Mouse (Mus musculus) lung, adult 2 months (tissue): ENCODE data around the gene Apom. TPM values are rescaled to one million over a fixed set of nuclear protein-coding genes. Genes with fewer than 3 reads are reported as not detected.
A peak's percentile ranks its signal among the peaks of the same experiment; 100 is the strongest.

ENCODE experiments used
- DNase-seq: peaks from one replicate; pipeline ENCODE4 v3.0.0; 2022
- H3K4me1 ChIP-seq: fragments of 200-500 bp; 2 replicates; pipeline ENCODE4 v1.6.1; 2011; ENCODE audit warnings: low read length; ENCODE audit not compliant: control insufficient read depth, insufficient read depth
- H3K4me3 ChIP-seq: fragments of 200-500 bp; replicated peaks from 2 replicates; pipeline ENCODE3; 2011; ENCODE audit warnings: low read depth, mild to moderate bottlenecking, control low read depth, low read length; ENCODE audit errors: extremely low read depth
- CTCF ChIP-seq: fragments of 200-500 bp; IDR thresholded peaks from 2 replicates; pipeline ENCODE4 v1.5.1; 2011; ENCODE audit warnings: mild to moderate bottlenecking, low read length, control low read depth; ENCODE audit not compliant: insufficient read depth
- POLR2A ChIP-seq: fragments of 200-500 bp; IDR thresholded peaks from 2 replicates; pipeline ENCODE4 v1.6.1; 2011; ENCODE audit warnings: low read depth, mild to moderate bottlenecking, control low read depth, low read length, borderline replicate concordance; ENCODE audit errors: extremely low read depth
- WGBS: fragments of 180-500 bp; shearing (Covaris S2); methylation state at CpG from one replicate; pipeline ENCODE4 v1.1.7; 2018; 5-methylcytosine and 5-hydroxymethylcytosine counted together
- polyA plus RNA-seq: library from polyadenylated mRNA; depleted of rRNA; stranded (reverse); fragments of >200 nt; gene quantifications from 2 replicates; pipeline ENCODE4 v1.2.3, GENCODE M21; 2012; rRNA removed

Apom gene
- 0.12 TPM in 1 of 2 replicates, not detected in the other for polyA plus RNA-seq

DNA sequence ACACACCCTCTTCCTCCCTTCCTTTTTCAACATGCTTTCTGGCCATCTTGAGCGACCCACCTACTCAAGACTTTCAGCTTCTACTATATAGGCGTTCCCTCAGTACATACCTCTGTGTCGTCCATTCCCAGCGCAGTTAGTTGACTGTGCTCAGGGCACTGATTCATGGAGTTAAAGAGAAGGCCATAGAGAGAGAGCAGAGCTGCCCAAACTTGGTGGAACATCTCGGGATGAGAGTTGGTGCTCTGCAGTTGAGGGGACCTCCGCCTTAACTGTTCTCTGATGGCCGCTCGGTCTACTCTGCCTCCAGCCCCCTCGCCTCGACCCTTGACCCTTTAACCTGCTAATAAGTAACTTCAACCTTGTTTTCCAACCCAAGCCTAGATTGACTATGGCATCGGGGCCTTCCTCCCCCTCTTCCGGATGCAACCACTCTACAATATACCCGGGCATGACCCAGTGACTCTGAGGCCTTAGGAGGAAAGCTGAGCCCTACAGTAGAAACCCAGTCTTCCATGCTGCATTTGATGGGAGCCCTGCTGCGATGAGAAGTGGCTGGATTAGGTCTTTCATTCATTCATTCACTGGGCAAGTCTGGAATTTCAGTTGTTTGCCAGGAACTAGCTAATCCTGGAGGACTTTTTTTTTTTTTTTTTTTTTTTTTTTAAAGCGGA is at the start of gene Apom:
Gene Apom, minus strand, starts transcription at position 551 of the 674 bp plus-strand sequence.
- TF ChIP-seq POLR2A (no peak), CTCF (no peak)
- H3K4me3 ChIP-seq, result no peak within 1 kb of the TSS
- 78% methylated on average over 15 of the region's 15 CpGs for WGBS
- peaks cover 16% of the 10 kb centered on the region for H3K4me1 ChIP-seq
- no peak for DNase-seq

DNA sequence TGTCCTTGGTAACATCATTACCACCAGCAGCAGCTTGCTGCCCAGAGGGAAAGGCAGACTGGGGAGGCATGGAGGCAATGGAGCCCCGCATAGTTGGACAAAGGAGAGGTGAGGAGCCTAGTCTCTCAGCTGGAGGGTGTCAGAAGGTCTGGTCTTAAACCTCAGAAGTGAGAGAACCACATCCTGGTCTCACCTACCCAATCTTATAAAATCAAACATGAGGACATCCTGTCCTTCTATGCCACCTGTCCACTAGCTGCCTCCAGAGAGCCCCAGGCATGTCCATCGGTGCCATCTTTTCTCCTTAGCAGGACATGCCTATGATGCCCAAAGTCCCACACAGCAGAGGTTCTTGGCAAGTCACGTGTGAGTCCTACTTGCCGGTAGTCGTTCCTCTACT is 48.2 kb upstream of the Apom start:
- no peak for DNase-seq
- TF ChIP-seq CTCF, result no peak
- no peak for TF ChIP-seq POLR2A
- WGBS, result 75% methylated on average over 5 of the region's 5 CpGs
- Histone ChIP-seq H3K4me1 (no peaks in the 10 kb centered on the region), H3K4me3 (no peak overlapping the region)

GRCm38 (mm10) chr17:35178528-35178927 is 46.7 kb upstream of the Apom start:
- DNase-seq, result peak; percentile 80
- Histone ChIP-seq H3K4me3 (no peak overlapping the region), H3K4me1 (peaks cover 3% of the 10 kb centered on the region; the same call in 1 of the 2 replicates)
- 10% methylated on average over 5 of the region's 5 CpGs for WGBS
- TF ChIP-seq CTCF, result peak; percentile 90
- TF ChIP-seq POLR2A, result no peak

DNA sequence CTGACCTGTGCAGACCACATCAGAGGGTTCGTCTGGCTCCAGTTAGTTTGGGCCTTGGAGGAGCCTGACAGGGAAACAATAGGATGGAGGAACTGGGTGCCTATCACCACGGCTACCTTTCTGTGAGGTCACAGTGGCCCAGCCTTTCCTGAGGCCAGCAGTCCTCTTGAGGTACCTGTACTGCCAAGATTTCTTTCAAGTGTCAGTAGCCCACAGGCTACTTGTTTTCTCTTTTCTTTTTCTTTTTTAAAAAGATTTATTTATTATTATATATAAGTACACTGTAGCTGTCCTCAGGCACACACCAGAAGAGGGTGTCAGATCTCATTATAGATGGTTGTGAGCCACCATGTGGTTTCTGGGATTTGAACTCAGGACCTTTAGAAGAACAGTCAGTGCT is 44.1 kb upstream of the Apom start, which contains the start of gene Aif1:
Gene Aif1, minus strand, starts transcription at position 101 of the 400 bp plus-strand sequence.
- H3K4me1 ChIP-seq, result peaks cover 3% of the 10 kb centered on the region; the same call in 1 of the 2 replicates
- H3K4me3 ChIP-seq, result no peak within 1 kb of the TSS
- 60% methylated on average over 2 of the region's 2 CpGs for WGBS
- TF ChIP-seq POLR2A (no peak), CTCF (no peak)
- DNase-seq, result no peak

DNA sequence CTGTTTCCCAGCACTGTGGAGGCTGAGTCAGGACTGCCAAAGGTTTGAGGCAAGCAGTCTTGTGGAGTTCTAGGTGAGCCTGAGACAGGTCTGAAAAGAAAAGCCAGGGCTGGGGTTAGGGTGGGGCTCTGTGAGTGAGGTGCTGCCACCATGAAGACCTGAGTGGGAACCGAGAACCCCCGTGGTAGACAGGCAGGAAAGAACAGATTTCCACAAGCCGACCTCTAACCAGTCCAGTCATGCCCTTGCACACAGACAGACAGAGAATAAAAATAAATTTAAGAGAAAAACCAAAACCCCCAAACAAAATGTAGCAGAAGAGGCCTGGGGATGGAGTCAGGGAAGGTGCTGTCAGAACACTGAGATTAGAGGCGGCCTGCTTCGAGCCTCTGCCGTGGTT is 43.5 kb upstream of the Apom start:
- Histone ChIP-seq H3K4me3 (no peak overlapping the region), H3K4me1 (peaks cover 3% of the 10 kb centered on the region; the same call in 1 of the 2 replicates)
- WGBS, result 76% methylated on average over 6 of the region's 6 CpGs
- TF ChIP-seq CTCF (no peak), POLR2A (no peak)
- no peak for DNase-seq

DNA sequence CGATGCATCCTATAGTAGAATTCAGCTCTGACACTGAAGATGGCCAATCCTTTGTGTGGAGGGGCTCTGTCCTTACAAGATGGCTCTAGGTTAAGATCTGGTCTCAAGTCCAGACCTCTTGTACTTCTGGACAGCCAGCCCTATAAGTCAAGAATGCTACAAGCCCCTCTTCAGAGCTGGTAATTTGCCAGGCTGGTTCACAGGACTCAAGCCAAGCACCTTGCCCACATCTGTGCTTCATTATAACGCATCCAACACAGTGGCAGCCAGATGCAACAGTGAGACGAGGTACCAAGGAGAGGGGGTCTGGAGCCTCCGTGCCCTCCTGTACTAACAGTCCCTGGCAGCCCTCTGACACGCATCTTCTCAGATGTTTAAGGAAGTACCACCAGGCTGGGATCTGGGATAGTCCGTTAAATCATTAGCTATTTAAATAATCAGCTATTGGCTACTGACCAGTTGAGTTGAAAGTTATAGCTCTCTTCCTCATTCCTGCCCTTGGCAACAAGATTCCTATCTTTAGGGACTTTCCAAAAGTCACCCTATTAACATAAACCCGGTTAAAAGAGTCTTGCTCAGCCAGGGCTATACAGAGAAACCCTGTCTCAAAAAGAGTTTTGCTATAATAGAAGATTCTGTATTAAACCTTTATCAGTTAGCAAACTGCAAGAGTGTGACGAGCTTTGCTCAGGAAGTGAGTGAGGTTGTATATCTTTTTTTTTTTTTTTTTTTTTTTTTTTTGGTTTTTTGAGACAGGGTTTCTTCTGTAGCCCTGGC is 42.5 kb upstream of the Apom start:
- no peak for DNase-seq
- TF ChIP-seq CTCF (no peak), POLR2A (no peak)
- WGBS, result 46% methylated on average over 8 of the region's 8 CpGs

DNA sequence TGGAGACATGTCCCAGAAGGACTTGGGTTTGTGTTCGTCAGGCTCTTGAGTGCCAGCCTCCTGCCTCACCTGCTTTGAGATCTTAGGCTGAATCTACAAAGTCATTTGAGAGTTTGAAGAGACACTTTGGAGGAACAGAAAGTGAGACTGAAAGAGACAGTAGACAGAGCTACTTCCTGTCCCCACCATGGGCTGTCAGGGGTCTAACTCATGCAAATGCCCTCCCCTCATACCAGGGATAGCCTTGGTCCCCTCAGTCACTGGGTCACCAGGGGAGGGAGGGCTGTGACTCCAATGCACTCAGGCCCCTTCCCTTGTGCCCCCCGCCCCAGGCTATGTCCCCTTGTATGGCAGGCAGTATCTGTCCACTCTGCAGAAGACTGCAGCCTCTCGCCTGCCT is 41.5 kb upstream of the Apom start:
- H3K4me1 ChIP-seq, result peaks cover 3% of the 10 kb centered on the region; the same call in 1 of the 2 replicates
- TF ChIP-seq POLR2A, result no peak
- no peak for TF ChIP-seq CTCF
- DNase-seq, result no peak
- no peak overlapping the region for H3K4me3 ChIP-seq
- WGBS, result 78% methylated on average over 3 of the region's 3 CpGs

More for the DNA sequence above, 42.5 kb upstream of the Apom start:
- peaks cover 3% of the 10 kb centered on the region; the same call in 1 of the 2 replicates for H3K4me1 ChIP-seq
- H3K4me3 ChIP-seq, result no peak overlapping the region

- Histone ChIP-seq H3K4me1 (peaks cover 3% of the 10 kb centered on the region; the same call in 1 of the 2 replicates), H3K4me3 (no peak overlapping the region)
- no peak for DNase-seq
- 62% methylated on average over 11 of the region's 11 CpGs for WGBS
- TF ChIP-seq POLR2A, result no peak
- TF ChIP-seq CTCF, result no peak
Measured at GRCm38 (mm10) chr17:35172445-35173234, 40.8 kb upstream of the Apom start.
